Mouse (Mus musculus) central nervous system, embryonic 11.5 days (tissue): ENCODE measurements around the gene Arhgef11. TPM values are rescaled to one million over a fixed set of nuclear protein-coding genes. Genes with fewer than 3 reads are reported as not detected.

ENCODE experiments used
- polyA plus RNA-seq: library from polyadenylated mRNA; depleted of rRNA; stranded (reverse); fragments of >200 nt; gene quantifications from 2 replicates; pipeline ENCODE4 v1.2.3, GENCODE M21; 2012; rRNA removed

Gene Arhgef11
- 19.2 and 24.8 TPM in 2 replicates for polyA plus RNA-seq

GRCm38 (mm10) chr3:87616957-87617810 lies at the start of gene Arhgef11:
TSS of gene Arhgef11 (plus strand) at chr3:87617559.

GRCm38 (mm10) chr3:87748431-87748830 lies 131.1 kb downstream of the Arhgef11 start, which contains the start of gene Lrrc71:
TSS of gene Lrrc71 (minus strand) at chr3:87748625.

Other genes with a start within 250 kb of the Arhgef11 start
- gene Fcrl1, start 241.2 kb upstream of the Arhgef11 start, polyA plus RNA-seq = 0.07 and 0.29 TPM in 2 replicates
- gene Fcrl5, start 181.8 kb upstream of the Arhgef11 start, polyA plus RNA-seq = not detected in 2 replicates
- gene Etv3, start 92.2 kb upstream of the Arhgef11 start, polyA plus RNA-seq = 12.4 and 12.7 TPM in 2 replicates
- 0.40 and 0.42 TPM in 2 replicates for gene Lrrc71, start 131.1 kb downstream of the Arhgef11 start, polyA plus RNA-seq
- 4.3 and 7.1 TPM in 2 replicates for gene Ntrk1, start 177.6 kb downstream of the Arhgef11 start, polyA plus RNA-seq
- 1.1 and 1.8 TPM in 2 replicates for gene Insrr, start 179.4 kb downstream of the Arhgef11 start, polyA plus RNA-seq
- gene Pear1, start 206.7 kb downstream of the Arhgef11 start, polyA plus RNA-seq = 12.5 and 18.4 TPM in 2 replicates
- gene Sh2d2a, start 229.2 kb downstream of the Arhgef11 start, polyA plus RNA-seq = 0.02 TPM in 1 of 2 replicates, not detected in the other